Mouse (Mus musculus) ovary, adult 18-20 months (tissue): ENCODE results near the gene BC048671.

Source experiments
- DNase-seq: peaks from one replicate; pipeline ENCODE4 v3.0.0; 2022; ENCODE audit warnings: low spot score, mixed read lengths

BC048671 gene

GRCm38 (mm10) chr6:90300919-90301318 lies at the start of gene BC048671:
Gene BC048671 (plus strand): TSS chr6:90301219.
- DNase-seq, result no peak

GRCm38 (mm10) chr6:90288265-90288664 lies 12.8 kb upstream of the BC048671 start:
- no peak for DNase-seq

- DNase-seq, result no peak
These were observed 5.4 kb downstream of the BC048671 start for GRCm38 (mm10) chr6:90306315-90306975.

GRCm38 (mm10) chr6:90308839-90309778 lies 8.1 kb downstream of the BC048671 start:
- no peak for DNase-seq

GRCm38 (mm10) chr6:90315961-90316360 lies 14.9 kb downstream of the BC048671 start:
- no peak for DNase-seq

GRCm38 (mm10) chr6:90317510-90318258 lies 16.7 kb downstream of the BC048671 start:
- no peak for DNase-seq

GRCm38 (mm10) chr6:90319019-90319418 lies 18.0 kb downstream of the BC048671 start:
- no peak for DNase-seq

GRCm38 (mm10) chr6:90319475-90320191 lies 18.6 kb downstream of the BC048671 start:
- no peak for DNase-seq

- no peak for DNase-seq
These were observed 19.4 kb downstream of the BC048671 start for GRCm38 (mm10) chr6:90320429-90320828.

GRCm38 (mm10) chr6:90321811-90322210 lies 20.8 kb downstream of the BC048671 start:
- no peak for DNase-seq

DNA sequence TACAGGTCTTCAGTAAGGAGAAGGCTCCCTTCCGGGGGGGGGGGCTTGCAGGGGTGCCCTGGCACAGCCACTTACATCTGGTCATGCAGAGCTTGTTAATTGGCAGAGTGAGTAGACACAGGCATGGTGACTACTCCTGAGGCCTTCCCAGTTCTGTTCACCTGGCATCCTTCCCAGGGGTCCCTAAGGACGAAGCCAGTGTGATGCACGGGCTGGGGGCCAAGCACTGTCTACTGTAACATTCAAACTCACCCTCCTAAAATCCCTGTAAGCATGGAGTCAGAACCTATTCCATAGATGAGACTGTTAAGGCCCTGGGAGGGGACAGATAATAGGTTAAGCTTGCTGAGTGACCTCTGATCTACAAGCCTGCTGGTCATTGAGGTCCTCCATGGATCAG lies 23.0 kb downstream of the BC048671 start:
- no peak for DNase-seq

DNA sequence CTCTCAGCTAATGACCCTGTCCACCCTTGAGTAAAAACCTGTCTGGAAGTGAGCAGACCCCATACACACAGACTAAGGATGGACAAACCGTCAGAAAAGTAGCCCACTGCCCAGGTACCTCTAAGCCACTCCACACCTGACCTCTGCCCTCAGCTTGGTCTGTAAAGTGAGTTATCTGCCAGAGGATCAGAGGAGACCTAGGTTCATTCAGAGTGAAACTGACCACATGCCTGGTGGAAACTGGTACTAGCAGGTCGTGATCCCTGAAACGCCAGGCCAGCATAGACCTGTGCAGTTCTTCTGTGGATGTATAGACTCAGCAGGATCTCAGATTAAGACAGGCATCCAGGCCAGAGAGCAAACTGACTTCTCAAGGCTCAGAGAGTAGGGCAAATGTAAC lies 23.4 kb downstream of the BC048671 start:
- DNase-seq, result no peak

DNA sequence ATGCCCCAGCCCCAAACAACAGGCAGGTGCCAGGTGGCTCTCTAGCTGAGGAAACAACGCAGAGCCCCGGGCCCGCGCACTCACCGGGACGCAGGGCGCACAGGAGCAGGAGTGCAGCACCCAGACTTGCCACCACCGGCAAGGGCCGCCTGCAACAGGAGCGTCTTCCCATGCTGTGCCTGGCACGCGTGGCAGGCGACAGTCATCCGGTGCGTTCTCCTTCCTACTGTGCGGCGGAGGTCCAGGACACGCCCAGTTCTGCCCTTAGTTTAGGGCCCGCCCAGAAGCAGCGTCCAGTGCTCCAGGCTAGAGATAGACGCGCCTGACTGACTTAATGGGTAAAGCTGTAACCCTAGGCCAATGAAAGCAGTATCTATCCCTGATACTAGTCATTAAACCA lies 24.0 kb downstream of the BC048671 start, which contains the start of gene Chst13:
TSS of gene Chst13 (minus strand) at position 195 of the 400 bp plus-strand sequence.
- DNase-seq, result no peak

- DNase-seq, result no peak
These were observed 26.7 kb downstream of the BC048671 start for GRCm38 (mm10) chr6:90327670-90328069.

DNA sequence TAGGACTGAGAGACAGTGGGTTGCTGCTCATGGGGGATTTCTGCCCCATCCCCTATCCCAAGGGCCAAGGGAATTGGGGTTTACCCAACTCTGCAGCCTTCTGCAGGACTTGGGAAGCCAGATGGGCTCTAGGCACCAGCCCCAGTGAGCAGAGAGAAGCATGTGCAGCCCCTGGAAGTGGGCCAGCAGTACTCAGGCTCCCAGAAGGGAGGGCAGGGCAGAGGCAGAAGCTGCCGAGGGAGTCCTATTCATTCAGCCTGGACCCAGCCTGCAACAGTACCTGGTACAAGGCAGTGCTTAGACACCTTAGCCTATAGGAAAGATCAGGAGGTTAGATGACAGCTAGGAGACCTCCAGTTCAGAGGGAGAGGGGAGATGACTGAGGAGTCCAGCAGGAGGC lies 28.9 kb downstream of the BC048671 start:
- no peak for DNase-seq

DNA sequence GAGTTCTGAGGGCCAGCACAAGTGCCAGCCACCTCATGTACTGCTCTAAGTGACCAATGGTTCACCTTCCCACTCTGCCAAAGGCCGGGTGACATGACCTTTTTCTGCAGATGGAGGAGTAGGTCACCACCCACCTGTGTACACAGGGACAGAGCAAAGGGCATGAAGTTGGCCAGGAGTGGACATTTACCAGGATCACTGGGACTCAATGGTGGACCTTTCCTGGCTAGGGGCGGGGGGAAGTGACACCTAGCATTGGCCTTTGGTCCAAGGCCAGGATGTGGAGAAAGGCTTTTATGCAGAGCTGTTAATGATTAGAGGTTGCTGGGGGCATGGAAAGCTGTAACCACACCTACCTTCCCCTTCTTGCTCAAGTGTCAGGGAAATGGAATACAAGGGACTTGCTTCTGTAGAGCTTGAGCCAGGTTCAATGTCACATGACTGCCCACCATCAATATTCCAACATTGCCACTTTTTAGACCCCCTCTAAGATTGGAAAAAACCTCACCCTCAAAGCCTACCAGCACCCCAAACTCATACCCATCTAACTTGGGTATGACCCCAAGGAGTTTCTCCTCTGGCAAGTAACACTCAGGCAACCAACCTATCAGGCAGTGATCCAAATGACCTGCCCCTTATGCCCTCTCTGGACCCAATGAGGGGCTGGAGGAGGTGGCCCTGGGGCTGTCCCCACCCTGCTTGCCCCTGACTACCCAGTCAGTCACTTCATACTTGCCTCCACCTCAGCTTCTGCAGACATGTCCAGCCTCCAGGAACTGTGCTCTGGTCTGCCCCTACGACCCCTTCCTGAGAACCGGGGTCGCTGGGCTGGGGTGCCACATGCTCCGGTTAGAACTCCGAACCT lies 31.8 kb downstream of the BC048671 start, which contains the start of gene Uroc1:
TSS of gene Uroc1 (plus strand) at position 724 of the 865 bp plus-strand sequence.
- no peak for DNase-seq

- no peak for DNase-seq
These were observed 33.2 kb downstream of the BC048671 start for GRCm38 (mm10) chr6:90334244-90334643.

GRCm38 (mm10) chr6:90342343-90342742 lies 41.3 kb downstream of the BC048671 start:
- DNase-seq, result no peak

DNA sequence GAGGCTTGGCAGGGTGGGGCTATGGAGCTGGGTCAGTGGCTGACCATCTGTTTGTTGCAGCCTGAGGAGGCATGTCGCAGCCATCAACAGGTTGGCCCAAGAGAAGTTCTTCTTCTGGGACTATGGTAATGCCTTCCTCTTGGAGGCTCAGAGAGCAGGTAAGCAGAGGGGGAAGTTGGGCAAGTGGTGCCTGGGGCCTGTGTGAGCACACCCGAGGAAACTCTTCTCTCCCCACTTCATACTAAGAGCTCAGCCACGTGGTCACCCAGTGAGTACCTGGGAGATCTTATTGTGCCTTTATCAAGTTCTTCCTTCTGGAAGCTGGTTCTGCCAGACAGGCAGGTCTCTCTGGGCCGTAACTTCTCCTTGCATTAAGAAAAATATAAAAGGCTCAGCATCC lies 46.2 kb downstream of the BC048671 start:
- DNase-seq, result no peak

- no peak for DNase-seq
These were observed 47.5 kb downstream of the BC048671 start for GRCm38 (mm10) chr6:90348500-90348899.

- DNase-seq, result no peak
These were observed 49.0 kb downstream of the BC048671 start for GRCm38 (mm10) chr6:90350011-90350410.
